Mouse (Mus musculus) ES-CJ7 (cell line): ENCODE data around the gene Gldc.

Experiments
- DNase-seq: peaks from one replicate; pipeline ENCODE4 v3.0.0; 2011; ENCODE audit warnings: low read depth, low spot score

The Gldc gene

DNA sequence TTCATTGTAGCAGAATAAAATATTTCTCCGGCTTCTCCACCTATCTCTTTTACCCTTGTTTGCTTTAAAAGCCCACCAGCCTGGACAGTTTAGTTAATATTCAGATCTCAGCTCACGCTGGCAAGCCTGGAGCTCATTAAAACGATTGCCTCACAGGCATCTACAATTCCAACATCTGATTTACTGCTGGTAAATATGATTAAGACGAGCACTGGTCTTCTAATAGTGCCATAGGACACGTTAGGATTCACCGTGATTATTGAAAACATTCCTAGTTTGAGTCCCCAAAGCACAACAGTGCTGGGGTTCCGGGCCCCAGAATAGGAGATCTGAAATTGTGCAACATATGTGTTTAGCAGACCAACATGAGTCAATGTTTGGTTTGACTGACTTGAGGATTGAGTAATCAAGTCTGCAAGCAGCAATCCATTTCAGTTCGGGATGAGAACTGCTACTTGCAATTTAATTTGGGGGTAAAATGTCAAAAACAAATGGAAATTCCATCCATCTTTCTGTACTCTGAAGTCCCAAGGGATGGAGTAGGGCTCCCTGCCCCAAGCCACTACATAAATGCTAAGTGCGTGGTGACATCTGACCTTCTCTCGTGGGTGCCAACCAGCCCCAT is 67.9 kb downstream of the Gldc start:
- DNase-seq, result no peak

DNA sequence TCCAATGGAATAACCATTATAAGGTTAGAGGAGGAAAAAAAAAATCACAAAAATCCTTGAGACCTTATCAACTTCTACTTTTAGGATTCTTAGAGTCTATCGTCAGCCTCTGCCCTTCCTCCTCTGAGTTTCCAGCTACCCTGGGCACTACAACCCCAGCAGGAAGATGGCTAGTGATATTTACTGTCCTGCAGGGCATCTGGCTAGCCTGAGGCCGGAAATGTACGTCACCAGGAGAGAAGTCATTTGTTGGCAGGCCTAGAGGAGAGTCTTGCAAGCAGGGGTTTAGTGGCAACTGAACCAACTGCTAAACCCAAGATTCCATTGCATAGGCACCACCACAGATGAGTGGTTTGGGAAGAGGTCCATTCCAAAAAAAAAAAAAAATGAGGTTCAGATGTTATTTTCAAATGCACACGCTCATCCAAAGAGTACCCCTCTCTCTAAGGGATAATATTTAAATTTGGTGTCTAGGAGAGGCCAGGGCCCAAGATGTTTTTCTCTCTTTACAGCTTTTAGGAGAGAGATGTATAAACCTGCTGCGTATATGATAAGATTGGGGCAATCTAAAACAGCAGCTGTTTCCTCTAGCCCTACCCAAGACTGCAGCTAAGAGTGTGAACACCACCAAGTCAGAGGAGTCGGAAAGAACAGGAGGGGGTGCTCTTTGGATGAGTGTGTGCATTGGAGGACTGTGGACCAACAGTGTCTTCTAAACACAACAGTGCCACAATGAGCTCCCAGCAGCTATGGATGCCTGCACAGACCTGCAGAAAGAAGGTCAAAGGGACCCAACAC is 70.0 kb downstream of the Gldc start:
- no peak for DNase-seq

DNA sequence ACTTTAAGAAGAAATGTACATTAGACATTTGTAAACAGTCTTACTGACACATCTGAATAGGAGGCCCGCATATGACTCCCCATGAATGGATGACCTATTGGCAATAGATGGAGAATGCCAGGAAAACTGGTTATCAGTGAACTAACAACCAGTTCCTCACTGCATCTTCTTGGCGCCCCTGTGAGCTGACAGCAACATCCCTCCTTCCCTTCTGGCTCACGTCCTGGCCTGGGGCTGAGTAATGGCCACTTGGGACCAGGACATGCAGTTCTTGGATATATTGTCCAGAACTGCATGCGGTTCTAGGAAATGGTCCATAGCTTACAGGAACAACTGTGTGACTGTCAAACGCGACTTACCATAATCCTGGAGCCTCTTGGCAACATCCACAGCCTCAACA is 72.6 kb downstream of the Gldc start:
- DNase-seq, result no peak

DNA sequence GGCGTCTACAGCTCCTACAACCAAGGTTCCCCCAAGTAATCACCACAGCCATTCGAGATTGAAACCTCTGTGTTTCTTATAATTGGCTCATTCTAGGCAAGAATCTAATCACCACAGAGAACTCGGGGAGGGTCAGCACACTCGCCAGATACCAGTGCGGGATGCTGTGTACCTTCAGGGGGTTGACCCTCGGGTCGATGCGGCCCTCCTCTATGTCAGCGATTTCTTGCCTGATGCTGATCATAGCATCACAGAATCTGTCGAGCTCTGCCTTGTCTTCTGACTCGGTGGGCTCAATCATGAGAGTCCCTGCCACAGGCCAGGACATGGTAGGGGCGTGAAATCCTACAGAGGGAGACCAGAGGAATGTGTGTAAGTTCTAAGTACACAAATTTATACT is 74.7 kb downstream of the Gldc start:
- DNase-seq, result no peak

DNA sequence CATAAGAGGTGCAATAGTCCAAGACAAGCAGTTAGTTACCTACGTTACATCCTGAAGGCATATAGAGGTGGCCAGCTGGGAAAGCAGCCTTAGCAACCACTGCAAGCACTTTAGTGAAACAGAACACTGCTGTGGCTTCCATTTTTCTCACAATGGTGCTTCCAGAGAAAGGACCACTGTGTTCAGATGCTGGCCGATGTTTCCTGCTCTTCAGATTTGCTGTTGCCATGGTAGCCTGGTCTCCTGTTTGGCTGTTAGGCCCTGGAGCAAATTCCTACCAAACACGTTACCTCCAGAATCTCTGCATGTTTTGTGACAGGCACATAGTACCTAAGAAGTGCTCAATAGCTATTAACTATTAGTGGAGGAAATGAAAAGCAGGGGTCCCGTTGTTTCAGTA is 78.2 kb downstream of the Gldc start:
- no peak for DNase-seq

DNA sequence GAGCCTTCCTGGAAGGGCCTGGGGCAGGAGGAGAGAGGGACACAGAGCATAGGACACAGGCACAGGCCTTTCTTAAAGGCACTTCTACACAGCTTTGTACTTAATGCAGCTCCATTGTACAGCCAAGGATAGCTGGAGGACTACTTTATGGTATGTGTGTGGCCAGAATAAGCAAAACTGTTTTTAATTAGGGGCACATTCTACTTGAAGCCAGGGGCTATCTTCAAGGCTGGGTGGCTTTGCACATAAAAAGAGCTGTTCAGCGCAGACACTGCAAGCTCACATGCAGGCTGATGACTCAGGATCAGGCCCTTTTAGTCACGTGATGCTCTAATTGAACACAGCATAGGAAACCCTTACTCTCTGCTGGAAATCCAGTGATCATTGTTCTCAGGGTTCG is 79.0 kb downstream of the Gldc start:
- peak; percentile 31 for DNase-seq

DNA sequence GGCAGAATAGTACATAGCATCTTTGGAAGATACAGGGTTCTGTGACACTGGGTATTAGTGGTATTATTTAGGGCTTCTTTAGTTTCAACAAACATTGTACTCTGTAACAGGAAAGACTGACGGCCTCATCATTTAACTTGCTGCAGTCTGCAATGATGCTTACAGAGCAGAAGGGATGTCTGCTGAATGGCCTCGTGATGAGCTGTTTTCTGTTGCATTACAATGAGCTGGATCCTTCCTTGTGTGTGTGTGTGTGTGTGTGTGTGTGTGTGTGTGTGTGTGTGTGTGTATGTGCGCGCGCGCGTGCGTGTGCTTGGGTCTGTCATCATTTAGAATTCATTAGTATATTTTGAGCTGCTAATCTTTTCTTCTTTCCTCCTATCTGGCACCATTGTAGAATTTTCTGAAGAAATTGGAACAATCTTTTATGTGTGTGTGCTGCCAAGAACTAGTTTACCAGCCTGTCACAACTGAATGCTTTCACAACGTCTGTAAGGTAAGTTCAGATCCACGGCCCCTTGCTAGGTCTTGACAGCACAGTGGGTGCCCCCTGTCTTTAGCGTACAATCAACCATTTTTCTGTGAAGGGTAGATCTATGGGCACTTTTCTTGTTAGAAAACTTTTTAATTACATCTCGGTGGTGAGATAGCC is 83.5 kb downstream of the Gldc start:
- DNase-seq, result no peak

DNA sequence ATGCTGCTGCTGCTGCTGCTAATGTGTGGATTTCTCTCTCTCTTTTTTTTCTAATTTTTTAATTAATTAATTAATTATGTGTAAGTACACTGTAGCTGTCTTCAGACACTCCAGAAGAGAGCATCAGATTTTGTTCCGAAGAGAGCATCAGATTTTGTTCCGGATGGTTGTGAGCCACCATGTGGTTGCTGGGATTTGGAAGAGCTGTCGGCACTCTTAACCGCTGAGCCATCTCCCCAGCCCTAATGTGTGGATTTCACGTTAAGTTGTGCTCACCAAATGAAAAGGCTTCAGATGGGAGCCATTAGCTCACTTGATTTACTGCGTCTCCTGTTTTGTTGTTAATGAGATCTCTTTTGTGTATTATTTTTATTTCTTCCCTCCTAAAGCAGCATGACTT is 85.1 kb downstream of the Gldc start:
- no peak for DNase-seq

DNA sequence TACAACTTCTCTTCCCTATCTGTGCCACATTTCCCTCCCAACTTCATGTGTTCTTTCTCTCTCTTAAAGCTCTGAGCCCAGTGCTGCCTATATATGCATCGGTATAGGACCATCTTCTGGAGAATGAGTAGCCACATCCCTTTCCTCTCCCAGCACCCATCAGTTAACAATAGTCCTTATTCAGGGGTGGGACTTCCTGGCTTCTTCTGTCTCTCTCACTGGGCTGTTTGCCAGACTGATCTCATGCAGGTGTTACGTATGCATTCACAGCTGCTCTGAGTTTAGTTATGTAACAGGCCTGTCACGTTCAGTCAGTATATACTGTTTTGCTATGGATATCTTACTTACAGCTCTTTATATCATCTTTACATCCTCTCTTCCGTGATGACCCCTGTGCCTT is 109.4 kb downstream of the Gldc start:
- DNase-seq, result no peak

DNA sequence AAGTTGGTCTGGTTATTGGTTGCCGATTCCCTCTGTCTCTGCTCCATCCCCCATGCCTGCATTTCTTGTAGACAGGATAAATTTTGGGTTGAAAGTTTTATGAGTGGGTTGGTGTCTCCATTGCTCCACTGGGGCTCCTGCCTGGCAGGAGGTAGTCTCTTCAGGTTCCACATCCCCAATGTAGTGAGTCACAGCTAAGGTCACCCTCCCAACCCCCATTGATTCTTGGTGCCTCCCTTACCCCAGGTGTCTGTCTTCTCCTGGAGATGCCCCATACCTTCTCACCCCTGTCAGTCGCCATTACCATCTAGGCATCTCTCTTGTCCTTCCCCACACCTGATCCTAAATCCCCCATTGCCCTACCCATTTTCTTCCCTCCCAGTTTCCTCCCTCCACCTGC is 121.0 kb downstream of the Gldc start:
- no peak for DNase-seq

DNA sequence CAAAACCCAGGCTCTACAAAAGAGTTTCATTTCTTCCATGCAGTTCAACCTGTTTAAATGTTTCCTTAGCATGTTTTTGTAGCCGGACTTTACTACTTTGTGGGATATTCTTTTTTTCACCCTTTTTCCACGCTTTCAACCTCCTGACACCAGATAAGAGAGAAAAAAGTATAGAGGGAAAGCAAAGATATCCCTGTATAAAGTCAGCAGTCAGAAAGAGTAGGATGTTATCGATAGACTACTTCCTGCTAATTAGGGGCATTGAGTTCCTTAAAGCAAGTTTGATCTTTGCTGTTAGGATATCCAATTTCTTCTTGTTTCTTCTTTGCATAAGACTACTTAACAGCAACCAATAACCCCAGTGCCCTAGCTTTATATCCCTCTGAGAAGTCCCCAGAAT is 123.8 kb downstream of the Gldc start:
- no peak for DNase-seq

DNA sequence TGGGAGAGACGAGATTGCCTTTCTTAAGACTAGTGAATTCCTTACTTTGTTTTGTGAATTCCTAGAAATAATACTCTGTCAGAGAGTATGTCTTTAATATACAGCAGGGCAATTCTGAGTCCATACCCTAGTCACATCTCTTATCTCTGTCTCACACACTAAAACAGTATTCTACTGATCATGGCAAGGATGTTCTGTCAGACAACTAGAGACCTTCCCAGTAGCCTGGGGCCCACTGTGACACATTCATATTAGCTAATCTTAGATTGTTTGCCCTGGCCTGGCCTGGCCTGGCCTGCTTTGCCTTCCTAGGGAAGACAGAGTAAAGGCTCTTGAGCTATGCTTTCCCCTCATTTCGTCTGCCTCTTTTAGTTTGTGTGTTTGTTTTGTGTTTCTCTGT is 124.6 kb downstream of the Gldc start:
- no peak for DNase-seq
